Mouse (Mus musculus) brain, embryonic 14.5 days (tissue): ENCODE measurements around the gene Lpp. TPM values are rescaled to one million over a fixed set of nuclear protein-coding genes. Genes with fewer than 3 reads are reported as not detected.

Experiments used
- DNase-seq: peaks from one replicate; pipeline ENCODE4 v3.0.0-alpha.2; 2011; ENCODE audit warnings: low read depth
- CTCF ChIP-seq: fragments of 200-500 bp; IDR thresholded peaks from 2 replicates; pipeline ENCODE4 v1.5.1; 2012; ENCODE audit warnings: inconsistent platforms, mild to moderate bottlenecking, moderate library complexity, borderline replicate concordance; ENCODE audit not compliant: insufficient read depth, insufficient read length; ENCODE audit errors: extremely low read depth
- POLR2A ChIP-seq: fragments of 200-500 bp; IDR thresholded peaks from 2 replicates; pipeline ENCODE4 v1.6.1; 2012; ENCODE audit warnings: mild to moderate bottlenecking, inconsistent platforms, borderline replicate concordance; ENCODE audit not compliant: poor library complexity, insufficient read depth, insufficient read length, severe bottlenecking; ENCODE audit errors: extremely low read depth
- polyA plus RNA-seq: library from polyadenylated mRNA; depleted of rRNA; stranded (reverse); fragments of >200 nt; gene quantifications from 2 replicates; pipeline ENCODE4 v1.2.3, GENCODE M21; 2012

Gene Lpp
- polyA plus RNA-seq, 1 experiment, result 5.4 TPM

DNA sequence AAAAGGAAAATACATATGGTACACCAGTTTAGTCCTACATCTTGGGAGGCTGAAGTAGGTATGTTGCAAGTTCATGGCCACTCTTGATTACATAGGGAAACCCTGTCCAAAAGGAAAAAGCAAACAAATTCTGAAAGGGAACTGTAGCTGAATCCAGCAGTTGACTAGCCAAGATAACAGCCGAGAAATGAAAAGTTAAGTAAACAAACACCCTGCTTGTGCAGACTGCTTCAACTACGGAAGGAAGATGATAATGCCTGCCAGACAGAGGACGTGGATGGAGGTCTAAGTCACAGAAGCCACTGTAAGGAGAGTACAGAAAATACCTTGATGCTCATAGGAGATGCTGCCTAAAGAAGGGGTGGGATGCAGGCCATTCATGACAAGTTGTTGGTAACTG, 504.3 kb downstream of the Lpp start:
- DNase-seq, result no peak
- TF ChIP-seq POLR2A (no peak), CTCF (no peak)

DNA sequence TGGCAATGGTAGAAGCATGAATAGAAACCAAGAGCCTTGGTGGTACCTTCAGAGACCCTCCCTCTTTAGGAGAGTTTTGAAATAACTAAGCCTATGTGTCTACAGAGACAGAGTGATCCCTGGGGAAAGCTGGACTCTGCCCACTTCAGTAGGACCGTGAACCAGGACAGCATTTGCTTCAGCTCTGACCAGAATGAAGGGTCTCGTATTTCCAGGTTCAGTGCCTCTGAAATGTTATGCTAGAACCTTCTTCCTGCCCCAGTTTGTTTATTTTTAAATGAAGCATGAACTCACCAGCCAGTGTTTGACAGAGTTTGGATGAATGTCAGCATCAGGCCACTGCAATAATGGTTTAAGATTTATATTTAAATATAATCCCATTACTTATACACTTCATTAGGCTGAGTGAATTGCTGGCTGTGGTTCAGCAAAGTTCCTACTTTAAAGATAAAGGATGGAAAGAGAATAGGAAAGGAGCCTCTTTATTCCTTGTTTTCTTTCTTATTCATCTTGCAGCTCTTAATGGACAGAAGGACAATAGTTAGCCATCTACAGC, 507.0 kb downstream of the Lpp start:
- no peak for TF ChIP-seq POLR2A
- TF ChIP-seq CTCF, result no peak
- peak; percentile 24 for DNase-seq

DNA sequence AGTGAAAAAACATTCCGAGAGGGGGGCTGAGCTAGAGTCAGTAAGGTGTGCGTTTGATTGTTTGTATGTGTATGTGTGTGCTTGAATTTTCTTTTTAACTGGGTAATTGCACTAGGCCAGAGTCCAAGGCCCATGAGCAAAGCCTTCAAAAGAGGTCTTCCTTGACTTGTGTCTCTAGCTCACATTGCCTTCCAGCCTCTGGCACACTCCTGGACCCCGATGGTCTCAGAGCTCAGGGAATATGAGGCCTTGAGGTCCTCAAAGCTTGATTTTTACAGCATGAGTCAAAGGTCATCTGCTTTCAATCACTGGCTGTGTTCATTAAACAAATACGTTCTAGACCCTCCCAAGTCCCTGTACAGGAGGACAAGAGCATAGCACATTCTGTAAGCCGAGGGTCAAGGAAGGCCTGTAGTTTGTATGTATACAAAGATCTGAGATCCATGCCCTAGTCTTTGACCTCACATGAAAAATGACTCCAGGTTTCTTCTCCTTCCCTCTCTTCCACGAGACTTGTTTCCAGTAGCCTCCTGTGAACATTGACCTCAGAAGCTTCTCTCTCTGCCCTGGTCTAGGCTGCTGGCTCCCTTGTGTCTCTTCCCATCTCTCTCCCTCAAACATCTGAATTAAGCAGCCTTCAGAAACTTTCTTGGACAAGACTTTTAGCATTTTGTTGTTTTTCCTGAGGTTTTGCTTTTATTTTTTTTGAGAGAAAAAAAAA, 508.0 kb downstream of the Lpp start:
- no peak for DNase-seq
- TF ChIP-seq CTCF (no peak), POLR2A (no peak)

DNA sequence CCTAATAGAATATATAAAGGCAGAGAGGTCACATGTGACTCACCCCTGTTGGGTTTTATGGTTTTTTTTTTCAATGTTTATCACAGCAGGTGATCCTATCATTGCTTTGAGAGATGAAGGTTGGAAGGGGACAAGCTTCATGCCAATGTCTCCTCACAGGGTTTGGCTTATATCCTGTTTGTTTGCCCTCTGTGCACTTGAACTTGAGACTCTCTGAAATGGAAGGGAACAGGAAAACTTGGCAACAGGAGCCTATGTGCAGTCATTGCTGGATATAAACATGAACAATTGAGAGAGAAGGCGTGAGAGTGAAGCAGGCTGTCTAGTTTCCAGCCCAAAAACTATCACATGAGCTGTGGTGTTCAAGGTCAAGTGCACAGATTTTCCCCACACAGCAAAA, 508.8 kb downstream of the Lpp start:
- DNase-seq, result no peak
- no peak for TF ChIP-seq POLR2A
- no peak for TF ChIP-seq CTCF

DNA sequence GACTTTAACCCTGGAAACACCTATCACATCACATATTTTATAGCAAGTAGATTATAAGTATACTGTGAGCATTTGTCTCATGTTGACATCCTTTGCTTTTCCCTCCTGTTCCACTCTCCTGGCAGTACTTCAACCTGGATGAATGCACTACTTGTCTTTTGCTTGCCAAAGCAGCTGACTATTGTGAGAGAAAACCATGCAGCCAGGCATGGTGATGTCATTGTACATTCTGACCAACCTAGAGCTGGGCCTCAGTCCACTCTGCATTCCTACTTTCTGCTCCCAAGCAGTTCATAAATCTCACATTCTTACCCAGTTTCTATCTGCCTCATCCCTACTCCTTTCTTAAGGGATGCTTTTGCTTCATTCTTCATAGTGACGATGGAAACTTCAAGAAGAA, 515.6 kb downstream of the Lpp start:
- peak; percentile 81 for DNase-seq

DNA sequence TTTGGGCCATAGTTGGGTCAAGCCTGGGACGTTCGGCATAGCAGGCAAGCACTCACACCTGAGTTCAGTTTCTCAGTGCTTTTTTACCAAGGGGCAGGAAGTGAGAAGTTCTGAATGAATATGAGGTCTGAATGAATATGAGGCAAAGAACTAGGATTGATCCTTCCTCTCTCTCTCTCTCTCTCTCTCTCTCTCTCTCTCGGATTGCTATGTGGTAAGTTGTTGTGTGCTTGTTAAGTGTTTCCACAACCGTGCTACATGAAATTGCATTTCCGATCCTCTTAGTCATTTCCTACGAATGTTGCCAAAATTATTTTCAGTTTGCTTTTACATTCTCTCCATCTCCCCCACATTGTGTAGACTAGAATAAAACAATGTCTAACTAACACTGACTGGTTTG, 517.0 kb downstream of the Lpp start:
- TF ChIP-seq POLR2A (no peak), CTCF (no peak)
- no peak for DNase-seq

More for the DNA sequence above, 515.6 kb downstream of the Lpp start:
- no peak for TF ChIP-seq POLR2A

DNA sequence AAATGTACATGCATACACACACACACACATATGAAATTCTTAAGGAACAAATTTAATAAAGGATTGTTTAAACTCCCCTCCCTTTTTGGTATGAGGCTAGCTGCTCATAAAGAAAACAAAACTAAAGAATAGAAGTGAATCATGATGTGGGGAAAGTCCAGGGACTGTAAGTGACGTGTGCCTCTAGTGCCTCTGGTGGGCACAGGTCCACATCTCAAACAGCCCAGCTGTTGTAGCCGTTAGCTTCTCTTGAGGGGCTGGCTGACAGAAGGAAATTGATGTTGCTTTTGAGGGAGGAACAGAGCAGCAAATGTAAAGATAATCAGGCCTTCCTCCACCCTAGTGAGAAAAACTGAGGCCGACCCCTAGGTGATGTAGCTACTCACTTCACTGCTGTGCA, 517.5 kb downstream of the Lpp start:
- TF ChIP-seq CTCF (peak; percentile 31; the same call in 1 of the 2 replicates), POLR2A (no peak)
- peak; percentile 54 for DNase-seq

DNA sequence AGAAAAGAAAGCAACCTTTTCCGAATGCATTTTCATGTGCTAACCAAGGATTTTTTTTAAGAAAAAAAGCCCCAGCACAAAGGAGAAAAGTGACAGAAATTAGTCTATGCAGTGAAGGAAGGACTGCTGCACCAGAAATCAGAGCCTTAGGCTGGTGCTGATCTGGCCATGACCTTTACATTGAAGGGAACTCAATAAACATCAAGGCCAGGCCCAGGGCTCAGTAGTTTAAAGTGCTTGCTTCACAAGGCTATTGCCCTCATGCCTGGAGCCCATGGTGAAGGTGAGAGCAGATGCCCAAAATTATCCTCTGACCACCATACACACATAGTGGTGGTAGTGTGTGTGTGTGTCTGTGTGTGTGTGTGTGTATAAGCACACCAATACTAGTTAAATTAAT, 519.1 kb downstream of the Lpp start:
- no peak for DNase-seq
- TF ChIP-seq CTCF, result no peak
- no peak for TF ChIP-seq POLR2A

DNA sequence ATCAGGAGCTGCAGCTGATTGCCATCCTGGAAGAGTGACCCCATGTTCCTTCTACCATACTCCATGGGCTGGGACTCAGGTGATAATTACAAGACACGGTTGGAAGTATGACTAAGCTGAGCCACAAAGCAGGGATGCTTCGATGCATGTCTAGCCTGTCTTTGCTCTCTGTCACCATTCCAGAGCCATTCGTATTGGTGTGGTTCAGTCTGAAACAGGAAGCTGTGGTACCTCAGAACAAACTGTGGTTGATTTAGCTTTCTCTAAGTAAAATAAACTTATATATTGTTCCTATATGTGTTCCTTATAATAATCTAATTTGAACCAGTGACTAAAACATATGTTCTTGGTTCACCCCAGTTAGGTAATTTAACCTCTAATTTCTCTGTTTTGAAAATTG, 519.7 kb downstream of the Lpp start:
- no peak for DNase-seq

DNA sequence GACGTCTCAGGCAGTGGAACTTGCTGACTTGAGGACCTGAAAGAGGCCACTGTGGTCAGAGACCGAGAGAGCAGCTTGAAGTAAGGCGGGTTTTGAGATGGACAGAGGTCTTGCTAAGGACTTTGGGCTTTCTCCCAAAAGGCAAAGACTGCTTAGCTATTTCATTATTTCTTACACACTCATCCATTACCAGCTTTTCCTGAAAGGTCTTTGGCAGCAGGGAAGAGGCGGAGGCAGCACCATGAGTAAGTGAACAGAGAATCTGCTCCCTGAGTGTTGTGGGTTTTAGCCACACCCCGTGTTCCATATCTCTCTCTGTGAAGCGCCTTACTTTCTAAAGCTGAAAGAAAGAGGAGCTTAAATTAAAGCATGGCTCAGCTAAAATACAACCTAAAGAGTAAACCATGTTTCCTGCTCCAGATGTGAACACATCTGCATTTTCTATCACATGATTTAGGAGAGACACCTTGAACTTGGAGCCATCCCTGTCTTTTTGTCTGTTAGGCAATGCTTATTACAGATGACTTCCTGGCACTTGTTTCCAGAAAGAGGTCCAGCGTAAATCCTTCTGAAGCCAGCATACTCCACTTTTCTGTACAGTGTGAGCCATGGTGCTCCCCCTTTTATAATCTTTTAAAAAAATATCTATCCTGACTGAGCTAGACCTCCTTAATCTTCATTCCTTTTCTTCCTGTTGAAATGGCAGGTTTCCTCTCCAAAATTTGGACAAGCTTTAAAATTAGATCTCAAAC, 520.5 kb downstream of the Lpp start:
- DNase-seq, result no peak

More for the DNA sequence above, 519.7 kb downstream of the Lpp start:
- TF ChIP-seq POLR2A (no peak), CTCF (no peak)

DNA sequence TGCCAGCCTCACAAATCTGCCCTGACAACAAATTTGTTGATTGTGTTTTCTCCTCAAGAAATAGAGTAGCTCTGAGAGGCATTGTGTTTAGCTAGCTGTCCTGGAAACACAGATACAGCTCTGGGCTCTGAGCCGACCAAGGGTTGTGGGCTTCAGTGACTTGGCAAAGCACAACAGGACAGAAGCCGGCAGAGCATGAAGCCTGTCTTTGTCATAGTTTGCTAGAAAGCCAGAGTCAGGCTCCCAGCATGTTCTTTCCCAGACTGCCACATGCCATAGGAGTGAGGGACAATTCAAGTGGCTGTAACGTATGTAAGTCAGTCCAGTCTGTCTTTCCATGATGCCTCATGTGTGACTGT, 521.1 kb downstream of the Lpp start:
- peak; percentile 89 for DNase-seq
- no peak for TF ChIP-seq CTCF
- TF ChIP-seq POLR2A, result no peak

More for the DNA sequence above, 520.5 kb downstream of the Lpp start:
- TF ChIP-seq POLR2A, result no peak
- TF ChIP-seq CTCF, result no peak
